Mouse (Mus musculus) testis, postnatal 14 days (tissue): Measurements from ENCODE around the gene Veph1.
"Not testable (repeated sequence)": the region's sequence is repeated elsewhere in the genome, so short reads cannot be mapped to it uniquely, and the experiment has no call there.

Experiments
- DNase-seq: peaks from one replicate; pipeline ENCODE4 v3.0.0; 2021; ENCODE audit warnings: low spot score

The Veph1 gene

GRCm38 (mm10) chr3:66296545-66296944 is at the start of gene Veph1:
Gene Veph1, minus strand, starts transcription at chr3:66296837.
- no peak for DNase-seq

GRCm38 (mm10) chr3:66340742-66341141 is 44.1 kb upstream of the Veph1 start:
- DNase-seq, result no peak

- DNase-seq, result no peak
Measured at GRCm38 (mm10) chr3:66332401-66332729, 35.7 kb upstream of the Veph1 start.

GRCm38 (mm10) chr3:66331592-66332400 is 35.2 kb upstream of the Veph1 start:
- peak; percentile 24 for DNase-seq

GRCm38 (mm10) chr3:66330896-66331579 is 34.4 kb upstream of the Veph1 start:
- no peak for DNase-seq

GRCm38 (mm10) chr3:66325962-66326834 is 29.6 kb upstream of the Veph1 start:
- DNase-seq, result no peak

- DNase-seq, result no peak
Measured at GRCm38 (mm10) chr3:66325486-66325951, 28.9 kb upstream of the Veph1 start.

- no peak for DNase-seq
Measured at GRCm38 (mm10) chr3:66314793-66315715, 18.4 kb upstream of the Veph1 start.

- no peak for DNase-seq
Measured at GRCm38 (mm10) chr3:66310586-66310985, 13.9 kb upstream of the Veph1 start.

GRCm38 (mm10) chr3:66309531-66309930 is 12.9 kb upstream of the Veph1 start:
- no peak for DNase-seq

GRCm38 (mm10) chr3:66295236-66295635 is 1.4 kb downstream of the Veph1 start:
- DNase-seq, result no peak

- DNase-seq, result no peak
Measured at GRCm38 (mm10) chr3:66294729-66295128, 1.9 kb downstream of the Veph1 start.

- peak; percentile 21 for DNase-seq
Measured at GRCm38 (mm10) chr3:66292356-66292946, 4.2 kb downstream of the Veph1 start.

- no peak for DNase-seq
Measured at GRCm38 (mm10) chr3:66263270-66263669, 33.4 kb downstream of the Veph1 start.

- DNase-seq, result no peak
Measured at GRCm38 (mm10) chr3:66262319-66262718, 34.3 kb downstream of the Veph1 start.

GRCm38 (mm10) chr3:66254504-66255105 is 42.0 kb downstream of the Veph1 start:
- DNase-seq, result no peak

GRCm38 (mm10) chr3:66251842-66252241 is 44.8 kb downstream of the Veph1 start:
- no peak for DNase-seq

- no peak for DNase-seq
Measured at GRCm38 (mm10) chr3:66240476-66240875, 56.2 kb downstream of the Veph1 start.

GRCm38 (mm10) chr3:66236234-66236871 is 60.3 kb downstream of the Veph1 start:
- DNase-seq, result not testable (repeated sequence)

GRCm38 (mm10) chr3:66224931-66225537 is 71.6 kb downstream of the Veph1 start:
- no peak for DNase-seq
